Mouse (Mus musculus): ENCODE measurements around the gene Paip2b.

DNA sequence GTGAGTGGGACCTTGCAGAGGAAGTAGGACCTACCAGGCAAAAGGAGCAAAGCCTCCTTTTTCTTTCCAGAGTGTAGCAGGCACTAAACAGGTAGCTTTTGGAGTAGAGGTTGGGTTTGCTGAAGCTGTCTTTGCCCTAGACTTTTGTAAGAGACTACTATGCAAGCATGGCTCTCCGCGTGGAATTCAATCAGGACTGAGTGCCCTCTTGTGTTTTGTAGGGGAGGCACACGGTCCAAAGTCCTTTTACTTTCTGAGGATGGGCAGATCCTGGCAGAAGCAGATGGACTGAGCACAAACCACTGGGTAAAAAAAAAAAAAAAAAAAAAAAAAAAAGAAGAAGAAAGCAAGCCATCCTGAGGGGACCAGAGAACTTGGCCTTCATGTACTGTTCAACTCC, 34.9 kb downstream of the Paip2b start:
- TF ChIP-seq CTCF (conservative IDR thresholded peaks at IDR 0.05; ENCODE audit: low read length): no peak
- TF ChIP-seq POU5F1 (IDR thresholded peaks at IDR 0.05; ENCODE audit: borderline replicate concordance, low read length): no peak

All from E14TG2a.4 (cell line).